Mouse (Mus musculus): ENCODE data around the gene As3mt. TPM values are rescaled to one million over a fixed set of nuclear protein-coding genes. Genes with fewer than 3 reads are reported as not detected.
"Not testable (repeated sequence)": the region's sequence is repeated elsewhere in the genome, so short reads cannot be mapped to it uniquely, and the experiment has no call there.

The As3mt gene
- polyA plus RNA-seq, 1 experiment from 2014 or later: 20.6 TPM

DNA sequence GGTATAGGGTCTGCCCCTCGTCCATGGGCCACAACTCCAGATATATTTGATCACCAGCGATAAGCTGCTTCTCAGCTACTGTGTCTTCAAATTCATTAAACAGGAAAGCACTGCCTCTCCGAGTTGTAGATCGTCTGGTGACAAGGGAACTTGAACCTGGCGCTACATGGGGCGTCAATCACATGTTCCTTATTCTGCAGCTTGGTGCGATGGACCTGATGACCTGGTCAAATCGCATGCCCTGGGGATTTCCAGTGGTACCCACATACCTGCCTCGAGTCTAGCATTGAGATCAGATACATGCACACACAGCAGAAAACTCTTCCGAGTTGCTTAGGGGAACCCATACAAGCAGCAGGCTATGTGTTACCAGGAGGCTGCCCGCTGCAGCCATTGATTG lies 62.5 kb downstream of the As3mt start:
- no peaks in the 10 kb centered on the region for H3K9me3 ChIP-seq
- 87% methylated on average over 11 of the region's 11 CpGs for WGBS
- no peaks in the 10 kb centered on the region for H3K4me1 ChIP-seq
- H3K27ac ChIP-seq: no peak overlapping the region
- no peaks in the 10 kb centered on the region for H3K27me3 ChIP-seq
- no peak overlapping the region for H3K4me3 ChIP-seq
- ATAC-seq (ENCODE audit: insufficient number of reproducible peaks, low FRiP score, low TSS enrichment, low read depth): no peak
- no peak overlapping the region for H3K9ac ChIP-seq
- no peaks in the 10 kb centered on the region for H3K36me3 ChIP-seq
- H3K4me2 ChIP-seq: no peak overlapping the region

DNA sequence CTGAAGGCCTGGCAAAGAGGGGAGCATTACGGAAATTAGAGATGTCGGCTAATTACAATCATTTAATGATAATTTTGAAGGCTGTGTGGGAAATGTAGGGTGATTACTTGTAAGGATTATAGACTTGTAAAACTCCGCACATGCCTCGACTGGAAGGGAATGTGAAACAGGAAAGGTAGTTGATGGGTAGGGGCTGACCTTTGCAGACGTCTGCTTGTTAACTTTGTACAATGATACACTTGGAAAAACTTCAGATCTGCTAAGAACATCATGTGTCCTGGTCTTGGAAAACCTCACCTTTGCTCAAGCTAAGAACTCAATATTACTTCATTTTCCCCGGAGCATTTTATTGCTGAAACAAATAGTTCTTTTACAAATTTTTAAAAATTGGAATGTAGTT lies 64.5 kb downstream of the As3mt start:
- no peak overlapping the region for H3K9ac ChIP-seq
- WGBS: 37% methylated on average over 6 of the region's 6 CpGs
- H3K4me3 ChIP-seq: no peak overlapping the region
- no peaks in the 10 kb centered on the region for H3K36me3 ChIP-seq
- no peak for ATAC-seq (ENCODE audit: insufficient number of reproducible peaks, low FRiP score, low TSS enrichment, low read depth)
- no peaks in the 10 kb centered on the region for H3K4me1 ChIP-seq
- no peak overlapping the region for H3K27ac ChIP-seq
- H3K9me3 ChIP-seq: no peaks in the 10 kb centered on the region
- H3K4me2 ChIP-seq: no peak overlapping the region
- no peaks in the 10 kb centered on the region for H3K27me3 ChIP-seq

GRCm38 (mm10) chr19:46776391-46776790 lies 69.1 kb downstream of the As3mt start:
- no peaks in the 10 kb centered on the region for H3K9me3 ChIP-seq
- H3K36me3 ChIP-seq: no peaks in the 10 kb centered on the region
- no peaks in the 10 kb centered on the region for H3K4me1 ChIP-seq
- WGBS: 55% methylated on average over 5 of the region's 5 CpGs
- no peaks in the 10 kb centered on the region for H3K27me3 ChIP-seq
- no peak for ATAC-seq (ENCODE audit: insufficient number of reproducible peaks, low FRiP score, low TSS enrichment, low read depth)
- H3K4me2 ChIP-seq: no peak overlapping the region
- H3K9ac ChIP-seq: no peak overlapping the region
- H3K27ac ChIP-seq: no peak overlapping the region
- H3K4me3 ChIP-seq: no peak overlapping the region

GRCm38 (mm10) chr19:46776850-46777249 lies 69.6 kb downstream of the As3mt start:
- no peak overlapping the region for H3K4me2 ChIP-seq
- no peak overlapping the region for H3K9ac ChIP-seq
- ATAC-seq (ENCODE audit: insufficient number of reproducible peaks, low FRiP score, low TSS enrichment, low read depth): no peak
- 84% methylated on average over 3 of the region's 3 CpGs for WGBS
- no peaks in the 10 kb centered on the region for H3K36me3 ChIP-seq
- no peak overlapping the region for H3K27ac ChIP-seq
- H3K4me1 ChIP-seq: no peaks in the 10 kb centered on the region
- no peaks in the 10 kb centered on the region for H3K9me3 ChIP-seq
- H3K4me3 ChIP-seq: no peak overlapping the region
- H3K27me3 ChIP-seq: no peaks in the 10 kb centered on the region

DNA sequence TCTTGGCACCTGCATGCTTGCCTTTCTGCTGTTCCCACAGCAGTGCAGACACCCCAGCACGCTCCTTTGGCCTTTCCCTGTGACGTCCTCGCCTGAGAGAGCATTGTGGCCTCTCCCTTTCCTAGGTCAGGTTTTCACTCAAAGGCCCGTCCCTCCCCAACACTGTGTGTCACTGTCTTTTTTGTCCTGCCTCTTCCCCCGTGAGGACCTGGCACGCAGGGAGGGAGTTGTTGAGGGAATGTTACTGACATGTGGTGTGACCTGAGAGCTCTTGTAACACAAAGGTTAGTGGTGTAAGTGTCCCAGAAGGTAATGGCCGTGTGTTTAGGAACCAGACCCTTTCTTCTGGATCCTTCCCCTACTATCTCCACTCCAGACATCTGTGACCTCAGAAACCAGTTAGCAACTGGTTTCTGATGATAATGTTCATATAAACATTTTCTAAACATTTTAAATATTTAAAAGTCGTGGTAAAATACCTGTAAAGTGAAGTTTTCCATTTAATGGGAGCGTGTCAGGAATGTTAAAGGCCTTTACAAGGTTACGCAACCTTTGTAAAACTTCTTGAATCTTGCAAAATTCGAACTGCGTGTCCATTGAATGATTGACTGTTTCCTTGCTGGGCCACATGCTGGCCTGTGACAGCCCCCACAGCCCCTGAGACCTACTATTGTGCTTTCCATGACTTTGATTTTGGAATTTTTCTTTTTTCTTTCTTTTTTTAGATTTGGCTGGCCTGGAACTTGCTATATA lies 70.8 kb downstream of the As3mt start:
- H3K9me3 ChIP-seq: no peaks in the 10 kb centered on the region
- no peak overlapping the region for H3K9ac ChIP-seq
- H3K4me2 ChIP-seq: no peak overlapping the region
- no peak overlapping the region for H3K27ac ChIP-seq
- no peaks in the 10 kb centered on the region for H3K36me3 ChIP-seq
- H3K4me3 ChIP-seq: no peak overlapping the region
- 59% methylated on average over 12 of the region's 12 CpGs for WGBS
- ATAC-seq (ENCODE audit: insufficient number of reproducible peaks, low FRiP score, low TSS enrichment, low read depth): no peak
- no peaks in the 10 kb centered on the region for H3K27me3 ChIP-seq
- no peaks in the 10 kb centered on the region for H3K4me1 ChIP-seq

DNA sequence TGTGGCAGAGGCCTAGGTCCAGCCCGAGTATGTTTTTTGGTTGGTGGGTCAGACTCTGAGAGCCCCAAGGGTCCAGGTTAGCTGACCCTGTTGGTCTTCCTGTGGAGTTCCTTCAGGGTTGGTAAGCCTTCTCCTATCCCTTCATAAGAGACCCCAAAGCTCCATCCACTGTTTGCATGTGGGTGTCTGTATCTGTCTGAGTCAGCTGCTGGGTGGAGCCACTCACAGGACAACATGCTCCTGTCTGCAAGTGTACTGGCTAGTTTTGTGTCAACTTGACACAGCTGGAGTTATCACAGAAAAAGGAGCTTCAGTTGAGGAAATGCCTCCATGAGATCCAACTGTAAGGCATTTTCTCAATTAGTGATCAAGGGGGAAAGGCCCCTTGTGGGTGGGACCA lies 71.9 kb downstream of the As3mt start:
- not testable (repeated sequence) for H3K9me3 ChIP-seq; H3K36me3 ChIP-seq; H3K4me2 ChIP-seq; H3K27me3 ChIP-seq; ATAC-seq (ENCODE audit: insufficient number of reproducible peaks, low FRiP score, low TSS enrichment, low read depth); H3K4me3 ChIP-seq; H3K4me1 ChIP-seq; H3K9ac ChIP-seq; H3K27ac ChIP-seq
- 94% methylated on average over 1 of the region's 1 CpGs for WGBS

DNA sequence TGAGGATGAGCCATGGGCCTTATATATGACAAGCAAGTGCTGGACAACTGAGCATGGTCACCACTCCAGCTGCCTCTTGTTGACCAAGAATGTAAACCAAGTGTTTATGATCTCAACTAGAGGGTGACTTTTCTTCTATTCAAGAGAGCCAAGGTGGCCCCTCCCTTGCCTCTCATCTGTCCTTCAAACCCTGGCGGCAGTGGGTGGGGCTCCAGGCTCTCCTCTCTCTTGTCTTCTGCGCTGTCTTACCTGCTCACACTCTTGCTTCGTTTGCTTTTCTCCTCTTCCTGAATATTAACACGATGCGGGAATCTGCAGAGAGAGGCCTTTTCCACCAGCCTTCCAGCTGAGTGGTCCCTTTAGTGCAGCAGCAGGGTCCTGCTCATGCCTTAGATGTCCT lies 76.8 kb downstream of the As3mt start:
- 76% methylated on average over 5 of the region's 5 CpGs for WGBS
- no peak overlapping the region for H3K4me3 ChIP-seq

GRCm38 (mm10) chr19:46784502-46784901 lies 77.2 kb downstream of the As3mt start:
- Histone ChIP-seq H3K36me3 (no peaks in the 10 kb centered on the region), H3K4me1 (no peaks in the 10 kb centered on the region)
- WGBS: 69% methylated on average over 6 of the region's 6 CpGs

More for the DNA sequence above, 76.8 kb downstream of the As3mt start:
- ATAC-seq (ENCODE audit: insufficient number of reproducible peaks, low FRiP score, low TSS enrichment, low read depth): no peak
- Histone ChIP-seq H3K27ac (no peak overlapping the region), H3K9ac (no peak overlapping the region), H3K9me3 (no peaks in the 10 kb centered on the region), H3K4me2 (no peak overlapping the region), H3K36me3 (no peaks in the 10 kb centered on the region), H3K27me3 (no peaks in the 10 kb centered on the region), H3K4me1 (no peaks in the 10 kb centered on the region)

DNA sequence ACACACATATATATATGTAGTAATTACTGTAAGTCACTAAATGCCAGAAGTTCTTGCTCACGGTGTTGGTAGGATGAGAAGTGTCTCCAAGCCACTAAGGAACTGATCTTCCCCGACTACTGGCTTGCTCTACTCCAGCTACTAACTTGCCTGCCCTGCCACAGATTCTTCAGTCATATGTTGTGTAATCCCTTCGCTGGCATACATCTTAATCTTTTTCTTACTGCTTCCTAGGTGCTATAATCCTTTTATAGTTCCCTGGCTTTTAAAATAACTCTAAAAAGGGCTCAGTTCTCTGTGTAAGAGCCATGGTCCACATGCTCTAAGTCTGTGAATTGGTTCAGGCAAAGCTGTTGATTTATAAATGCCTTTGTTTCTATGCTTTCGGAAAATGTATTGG lies 78.4 kb downstream of the As3mt start:
- H3K27ac ChIP-seq: no peak overlapping the region
- H3K27me3 ChIP-seq: no peaks in the 10 kb centered on the region
- H3K36me3 ChIP-seq: no peaks in the 10 kb centered on the region
- H3K4me1 ChIP-seq: no peaks in the 10 kb centered on the region
- no peaks in the 10 kb centered on the region for H3K9me3 ChIP-seq
- no peak overlapping the region for H3K4me2 ChIP-seq
- no peak overlapping the region for H3K9ac ChIP-seq
- 70% methylated on average over 4 of the region's 4 CpGs for WGBS
- ATAC-seq (ENCODE audit: insufficient number of reproducible peaks, low FRiP score, low TSS enrichment, low read depth): no peak
- H3K4me3 ChIP-seq: no peak overlapping the region

More at GRCm38 (mm10) chr19:46784502-46784901, 77.2 kb downstream of the As3mt start:
- no peak overlapping the region for H3K4me3 ChIP-seq
- no peak for ATAC-seq (ENCODE audit: insufficient number of reproducible peaks, low FRiP score, low TSS enrichment, low read depth)
- no peaks in the 10 kb centered on the region for H3K9me3 ChIP-seq
- no peaks in the 10 kb centered on the region for H3K27me3 ChIP-seq
- H3K9ac ChIP-seq: no peak overlapping the region
- no peak overlapping the region for H3K4me2 ChIP-seq
- H3K27ac ChIP-seq: no peak overlapping the region

- Histone ChIP-seq H3K4me3 (no peak overlapping the region), H3K27ac (no peak overlapping the region), H3K9me3 (no peaks in the 10 kb centered on the region), H3K4me2 (no peak overlapping the region), H3K27me3 (no peaks in the 10 kb centered on the region), H3K36me3 (no peaks in the 10 kb centered on the region), H3K9ac (no peak overlapping the region), H3K4me1 (no peaks in the 10 kb centered on the region)
- WGBS: 89% methylated on average over 1 of the region's 1 CpGs
- no peak for ATAC-seq (ENCODE audit: insufficient number of reproducible peaks, low FRiP score, low TSS enrichment, low read depth)
Observed at GRCm38 (mm10) chr19:46789782-46790181, 82.5 kb downstream of the As3mt start.

Other genes starting within 250 kb of the As3mt start
- 14.6 and 15.1 TPM in 2 replicates for gene Trim8, start 205.8 kb upstream of the As3mt start, polyA plus RNA-seq (2015; fragmentation: Nextera tagmentation; extraction: Ambion mirVana)
- gene Arl3, start 134.3 kb upstream of the As3mt start, polyA plus RNA-seq (2015; fragmentation: Nextera tagmentation; extraction: Ambion mirVana): 127 and 138 TPM in 2 replicates
- 22.3 and 23.5 TPM in 2 replicates for gene Sfxn2, start 134.1 kb upstream of the As3mt start, polyA plus RNA-seq (2015; fragmentation: Nextera tagmentation; extraction: Ambion mirVana)
- 53.4 and 59.3 TPM in 2 replicates for gene Wbp1l, start 108.4 kb upstream of the As3mt start, polyA plus RNA-seq (2015; fragmentation: Nextera tagmentation; extraction: Ambion mirVana)
- 1.9 and 2.7 TPM in 2 replicates for gene Cyp17a1, start 34.3 kb upstream of the As3mt start, polyA plus RNA-seq (2015; fragmentation: Nextera tagmentation; extraction: Ambion mirVana)
- 13.5 and 14.3 TPM in 2 replicates for gene Borcs7, start 17.6 kb upstream of the As3mt start, polyA plus RNA-seq (2015; fragmentation: Nextera tagmentation; extraction: Ambion mirVana)
- 3.1 and 4.0 TPM in 2 replicates for gene Cnnm2, start 54.1 kb downstream of the As3mt start, polyA plus RNA-seq (2015; fragmentation: Nextera tagmentation; extraction: Ambion mirVana)